Mouse (Mus musculus) kidney, postnatal 25 days (tissue): Measurements from ENCODE around the gene Shd.
A peak's percentile ranks its signal among the peaks of the same experiment; 100 is the strongest.
"Not testable (repeated sequence)": the region's sequence is repeated elsewhere in the genome, so short reads cannot be mapped to it uniquely, and the experiment has no call there.

Experiments
- DNase-seq, 2 experiments: peaks; one replicate each; pipeline ENCODE4 v3.0.0; 2021; ENCODE audit warnings: mixed read lengths in 2 of 2

Gene Shd

DNA sequence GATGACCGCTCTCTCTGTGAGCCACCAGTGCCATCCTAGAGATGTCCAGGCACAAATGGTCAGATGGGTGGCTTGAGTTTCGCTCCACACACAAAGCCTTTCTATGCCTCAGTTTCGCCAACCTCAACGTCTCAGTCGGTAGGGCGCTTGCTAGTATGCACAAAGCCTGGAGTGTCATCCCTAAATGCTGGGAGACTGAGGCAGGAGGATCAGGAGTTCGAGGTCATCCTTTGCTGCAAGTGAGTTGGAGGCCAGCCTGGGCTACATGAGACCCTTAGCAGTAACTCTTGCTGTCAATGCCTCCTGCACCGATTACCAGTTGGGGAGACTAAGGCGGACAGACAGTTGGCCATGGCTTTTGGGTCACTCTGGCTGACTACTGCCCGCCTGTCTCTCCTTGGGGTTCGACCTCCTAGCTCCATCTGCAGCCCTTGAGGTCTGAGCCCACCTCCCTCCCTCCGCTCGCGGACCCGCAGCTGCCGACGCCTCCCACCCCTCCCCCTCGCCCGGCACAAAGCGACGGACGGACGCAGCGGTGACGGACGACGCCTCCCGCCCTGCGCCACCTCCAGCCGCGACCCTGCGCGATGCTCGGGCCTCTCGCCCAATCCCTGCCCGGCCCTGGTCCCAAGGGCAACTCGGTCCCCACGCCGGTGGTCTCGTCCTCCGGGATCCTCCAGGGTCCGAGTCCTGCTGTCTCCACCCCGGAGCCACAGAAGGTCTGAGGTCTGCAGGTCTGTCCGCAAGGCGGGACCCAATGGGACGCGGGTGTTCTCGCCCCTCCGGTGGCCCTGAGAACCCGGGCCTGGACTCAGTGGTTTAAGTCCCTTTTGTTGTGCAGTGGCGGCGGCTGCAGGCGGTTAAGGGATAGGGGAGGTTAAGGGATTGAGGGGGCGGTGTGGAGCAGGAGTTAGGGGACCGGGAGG lies at the start of gene Shd:
Gene Shd, plus strand, starts transcription at position 502 of the 926 bp plus-strand sequence.
- peak in 1 of 2 experiments; percentile 61 for DNase-seq

DNA sequence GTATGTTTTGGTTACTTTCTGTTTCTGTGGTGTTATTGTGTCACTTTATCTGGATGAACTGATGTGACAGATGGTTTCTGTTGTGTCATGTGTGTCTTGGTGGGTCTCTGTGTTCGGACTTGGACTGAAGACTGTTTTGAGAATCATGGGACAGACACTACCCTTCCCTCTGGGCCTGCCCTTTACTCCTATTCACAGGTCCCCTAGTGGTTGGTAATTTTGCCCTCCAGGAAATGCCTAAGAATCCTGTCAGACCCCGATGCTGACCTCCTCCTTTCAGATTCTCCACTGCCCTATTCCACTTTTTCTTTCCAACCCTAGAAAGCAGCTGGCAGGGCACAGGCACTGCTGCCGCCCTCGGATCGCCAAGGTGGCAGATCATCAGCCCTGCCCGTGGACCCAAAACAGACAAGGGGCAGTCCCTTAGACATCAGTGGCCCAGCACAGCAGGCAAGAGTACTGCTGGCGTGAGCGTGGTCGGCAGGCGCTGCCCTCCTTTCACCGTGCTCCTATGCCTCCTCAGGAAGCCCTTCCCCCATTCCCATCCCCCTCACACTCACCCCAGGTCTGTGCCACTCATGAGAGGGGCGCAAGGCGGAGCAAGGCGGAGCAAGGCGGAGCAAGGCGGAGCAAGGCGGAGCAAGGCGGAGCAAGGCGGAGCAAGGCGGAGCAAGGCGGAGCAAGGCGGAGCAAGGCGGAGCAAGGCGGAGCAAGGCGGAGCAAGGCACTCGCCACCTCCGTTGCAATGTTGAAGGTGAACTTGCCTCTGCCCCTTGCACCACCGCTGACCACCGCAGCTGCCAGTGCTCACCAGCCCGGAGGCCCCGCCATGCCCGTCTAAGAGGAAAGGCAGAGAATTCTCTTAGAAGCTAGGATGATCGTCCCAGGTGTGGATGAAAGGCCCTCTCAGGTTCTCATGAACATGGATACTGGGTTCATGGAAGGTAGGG lies 38.4 kb upstream of the Shd start:
- DNase-seq, result peak; percentile 68 to 84

DNA sequence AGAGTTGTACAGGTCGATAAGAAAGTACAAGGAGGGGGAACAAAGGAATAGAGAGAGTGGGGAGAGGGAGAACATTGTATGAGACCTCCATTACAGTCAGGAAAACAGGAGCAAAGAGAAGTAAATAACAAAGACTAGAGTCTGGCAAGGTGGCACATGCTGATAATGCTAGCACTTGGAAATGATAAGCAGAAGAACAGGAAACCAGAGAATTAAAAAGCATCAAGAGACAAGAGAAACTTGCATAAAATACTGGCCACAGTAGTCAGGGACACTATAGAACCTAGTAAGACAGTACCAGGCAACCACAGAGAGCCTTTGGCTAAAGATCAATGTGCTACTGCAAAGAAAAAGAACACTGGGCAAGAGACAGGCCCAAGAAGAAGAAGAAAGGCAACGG lies 37.6 kb upstream of the Shd start:
- no peak for DNase-seq

DNA sequence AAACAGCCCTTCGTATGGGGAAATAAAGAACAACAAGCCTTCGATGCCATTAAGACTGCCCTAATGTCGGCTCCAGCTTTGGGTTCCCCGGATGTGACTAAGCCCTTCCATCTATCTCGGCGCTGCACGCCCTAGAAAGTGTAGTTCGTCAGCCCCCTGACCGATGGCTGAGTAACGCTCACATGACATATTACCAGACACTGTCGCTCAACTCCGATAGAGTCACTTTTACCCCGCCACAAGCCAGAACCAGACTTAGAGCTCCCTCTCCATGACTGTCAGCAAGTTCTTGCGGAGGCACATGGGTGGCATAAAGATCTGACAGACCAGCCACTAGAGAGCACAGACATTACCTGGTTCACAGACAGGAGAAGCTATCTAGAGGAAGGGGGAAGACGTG lies 37.1 kb upstream of the Shd start:
- DNase-seq, result no peak

DNA sequence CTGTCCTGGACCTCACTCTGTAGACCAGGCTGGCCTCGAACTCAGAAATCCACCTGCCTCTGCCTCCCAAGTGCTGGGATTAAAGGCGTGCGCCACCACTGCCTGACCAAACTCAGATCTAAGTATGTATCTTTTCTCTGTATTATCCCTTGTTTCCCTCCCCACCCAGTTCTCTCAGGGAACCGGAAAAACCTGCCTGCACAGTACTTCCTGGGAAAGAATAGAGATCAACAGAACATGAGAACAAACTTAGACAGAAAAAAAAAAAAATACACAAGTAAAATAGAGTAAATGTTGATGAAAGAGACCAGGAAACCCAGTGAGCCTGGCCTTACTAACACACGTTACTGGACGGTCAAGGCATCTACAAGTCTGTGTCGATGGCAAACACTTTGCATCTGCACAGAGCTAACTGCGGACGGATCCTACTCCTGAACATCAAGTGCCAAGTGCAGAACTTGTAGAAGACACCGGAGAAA lies 25.8 kb upstream of the Shd start:
- not testable (repeated sequence) for DNase-seq

GRCm38 (mm10) chr17:55944866-55945682 lies 25.2 kb upstream of the Shd start:
- peak; percentile 96 to 98 for DNase-seq

DNA sequence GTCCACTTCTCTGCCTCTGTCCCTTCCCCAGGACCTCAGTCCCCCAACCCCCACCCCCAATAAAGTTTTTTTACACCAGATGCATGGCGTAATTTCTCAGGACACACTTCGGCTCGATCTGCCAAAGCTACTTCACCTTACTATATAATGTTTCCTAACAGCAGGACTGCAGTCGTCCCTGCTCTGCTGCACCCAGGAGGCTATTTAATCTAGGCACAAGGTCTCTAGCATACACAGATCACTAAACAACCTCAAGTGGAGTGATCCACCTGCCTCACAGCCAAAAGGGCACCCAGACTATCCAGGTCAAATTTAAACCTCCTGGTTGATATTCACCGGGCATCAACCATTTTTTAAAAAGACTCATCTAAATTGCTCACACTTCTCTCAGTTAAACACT lies 24.6 kb upstream of the Shd start:
- DNase-seq, result no peak

- DNase-seq, result no peak
Measured at GRCm38 (mm10) chr17:55948647-55949046, 21.6 kb upstream of the Shd start.

DNA sequence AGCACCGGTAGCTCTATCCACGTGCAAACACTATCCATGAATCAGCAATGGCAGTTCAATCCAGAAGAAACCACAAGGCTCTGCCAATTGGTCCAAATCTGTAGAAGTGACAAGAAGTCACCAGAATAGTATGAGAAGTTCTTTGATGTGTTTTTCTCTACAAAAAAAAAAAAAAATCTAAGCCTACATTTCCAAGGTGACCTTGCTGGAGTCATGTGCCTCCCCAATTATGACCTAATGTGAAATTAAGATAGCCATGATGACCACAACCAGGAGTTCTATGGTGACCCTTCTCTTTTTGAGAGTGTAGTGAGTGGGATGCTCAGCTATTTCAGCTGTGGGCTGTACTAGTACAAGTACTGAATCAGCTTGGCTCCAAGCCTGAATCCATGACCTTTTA lies 20.9 kb upstream of the Shd start, which contains the start of gene Zfp119b:
Gene Zfp119b, minus strand, starts transcription at position 101 of the 400 bp plus-strand sequence.
- DNase-seq, result no peak

GRCm38 (mm10) chr17:55950601-55951000 lies 19.7 kb upstream of the Shd start:
- DNase-seq, result no peak

GRCm38 (mm10) chr17:55952041-55952440 lies 18.2 kb upstream of the Shd start:
- DNase-seq, result peak in 1 of 2 experiments; percentile 25

- DNase-seq, result peak in 1 of 2 experiments; percentile 23
Measured at GRCm38 (mm10) chr17:55952447-55953027, 17.7 kb upstream of the Shd start, which contains the start of gene Ebi3. TSS of gene Ebi3 (plus strand) at chr17:55952640.

- DNase-seq, result no peak
Measured at GRCm38 (mm10) chr17:55953751-55954150, 16.5 kb upstream of the Shd start.

DNA sequence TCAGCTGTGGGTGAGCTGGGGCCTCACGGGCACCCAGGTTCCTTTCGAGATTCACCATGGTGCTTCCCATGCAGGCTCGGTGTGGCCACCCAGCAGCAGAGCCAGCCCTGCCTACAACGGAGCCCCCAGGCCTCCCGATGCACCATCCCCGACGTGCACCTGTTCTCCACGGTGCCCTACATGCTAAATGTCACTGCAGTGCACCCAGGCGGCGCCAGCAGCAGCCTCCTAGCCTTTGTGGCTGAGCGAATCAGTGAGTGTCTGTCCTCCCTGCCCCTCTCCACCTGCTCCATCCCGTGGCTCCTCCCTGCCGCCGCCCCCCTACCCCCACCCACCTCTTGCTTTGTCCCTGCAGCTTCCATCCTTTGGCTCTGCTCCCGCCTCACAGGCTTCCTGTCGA lies 16.0 kb upstream of the Shd start:
- peak in 1 of 2 experiments; percentile 32 for DNase-seq

GRCm38 (mm10) chr17:55956129-55956528 lies 14.1 kb upstream of the Shd start:
- DNase-seq, result peak; percentile 87 to 92

DNA sequence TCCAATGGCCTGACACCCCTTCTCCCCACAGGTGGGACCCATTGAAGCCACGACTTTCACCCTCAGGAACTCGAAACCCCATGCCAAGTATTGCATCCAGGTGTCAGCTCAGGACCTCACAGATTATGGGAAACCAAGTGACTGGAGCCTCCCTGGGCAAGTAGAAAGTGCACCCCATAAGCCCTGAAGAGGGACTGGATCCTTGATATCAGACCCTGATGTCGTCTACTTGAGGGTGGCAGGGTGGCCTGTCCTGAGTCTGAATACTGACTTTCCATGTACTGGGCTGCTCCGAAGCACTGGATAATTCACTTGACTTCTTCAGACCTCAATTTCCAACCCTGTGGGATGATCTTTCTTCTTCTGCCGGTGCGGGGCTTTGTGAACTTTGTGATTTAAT lies 13.7 kb upstream of the Shd start:
- no peak for DNase-seq

- peak; percentile 82 to 86 for DNase-seq
Measured at GRCm38 (mm10) chr17:55957168-55957567, 13.1 kb upstream of the Shd start.

GRCm38 (mm10) chr17:55957726-55958583 lies 12.3 kb upstream of the Shd start:
- DNase-seq, result peak in 1 of 2 experiments; percentile 32

DNA sequence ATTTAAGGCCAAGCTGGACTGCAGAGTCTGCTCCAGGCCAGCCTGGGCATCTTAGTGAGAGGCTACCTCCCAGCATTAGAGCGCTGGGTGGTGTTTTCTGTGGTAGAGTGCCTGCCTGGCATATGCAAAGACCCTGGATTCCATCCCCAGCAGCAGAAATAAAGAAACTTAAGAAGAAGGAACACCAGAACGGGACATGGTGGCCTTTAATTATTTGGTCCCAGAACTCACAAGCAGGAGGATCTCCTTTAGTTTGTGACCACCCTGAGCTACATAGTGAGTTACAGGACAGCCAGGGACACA lies 11.7 kb upstream of the Shd start:
- peak in 1 of 2 experiments; percentile 26 for DNase-seq

- DNase-seq, result peak; percentile 92 to 97
Measured at GRCm38 (mm10) chr17:55958918-55959728, 11.1 kb upstream of the Shd start, which contains the start of gene Yju2. TSS of gene Yju2 (plus strand) at chr17:55959099.
